Mouse (Mus musculus) spleen, adult 2 months (tissue): ENCODE measurements around the gene Pigyl. TPM values are rescaled to one million over a fixed set of nuclear protein-coding genes. Genes with fewer than 3 reads are reported as not detected.

Source experiments
- DNase-seq, 2 experiments: peaks; one replicate each; pipeline versions ENCODE4 v3.0.0 to v3.0.0-alpha.2; 2012 to 2021; ENCODE audit warnings: low spot score in 2 of 2, low read depth in 1 of 2
- H3K27ac ChIP-seq: fragments of 200-500 bp; 2 replicates; pipeline ENCODE4 v1.5.1; 2012; ENCODE audit warnings: low read length, inconsistent platforms; ENCODE audit not compliant: insufficient read depth
- H3K27me3 ChIP-seq: fragments of 200-500 bp; 2 replicates; pipeline ENCODE4 v1.6.1; 2012; ENCODE audit warnings: mild to moderate bottlenecking, moderate library complexity, low read length, inconsistent platforms; ENCODE audit not compliant: control insufficient read depth, insufficient read depth
- H3K36me3 ChIP-seq: fragments of 200-500 bp; 2 replicates; pipeline ENCODE4 v1.6.1; 2012; ENCODE audit warnings: mild to moderate bottlenecking, low read length, inconsistent platforms; ENCODE audit not compliant: control insufficient read depth, insufficient read depth
- H3K4me1 ChIP-seq: fragments of 200-500 bp; 2 replicates; pipeline ENCODE4 v1.6.1; 2011; ENCODE audit warnings: inconsistent platforms; ENCODE audit not compliant: control insufficient read depth, insufficient read depth, insufficient read length
- H3K4me3 ChIP-seq: fragments of 200-500 bp; 2 replicates; pipeline ENCODE4 v1.5.1; 2011; ENCODE audit warnings: mild to moderate bottlenecking, inconsistent platforms; ENCODE audit not compliant: insufficient read depth, insufficient read length; ENCODE audit errors: extremely low read depth
- CTCF ChIP-seq: fragments of 200-500 bp; IDR thresholded peaks from 2 replicates; pipeline ENCODE4 v1.5.1; 2011; ENCODE audit warnings: mild to moderate bottlenecking, inconsistent platforms; ENCODE audit not compliant: insufficient read depth, insufficient read length, insufficient replicate concordance; ENCODE audit errors: extremely low read depth
- POLR2A ChIP-seq: fragments of 200-500 bp; IDR thresholded peaks from 2 replicates; pipeline ENCODE4 v1.6.1; 2011; ENCODE audit warnings: low read depth, low read length, inconsistent platforms
- WGBS: fragments of 180-500 bp; shearing (Covaris S2); methylation state at CpG from one replicate; pipeline ENCODE4 v1.1.7; 2018; 5-methylcytosine and 5-hydroxymethylcytosine counted together
- polyA plus RNA-seq: library from polyadenylated mRNA; depleted of rRNA; stranded (reverse); fragments of >200 nt; gene quantifications from 2 replicates; pipeline ENCODE4 v1.2.3, GENCODE M21; 2012

The Pigyl gene
- polyA plus RNA-seq, 1 experiment, result 23.6 TPM

- peak overlapping the region; percentile 68 for H3K4me3 ChIP-seq
- no peaks in the 10 kb centered on the region for H3K27me3 ChIP-seq
- H3K4me1 ChIP-seq, result peaks cover 26% of the 10 kb centered on the region; the same call in 1 of the 2 replicates
- H3K36me3 ChIP-seq, result peaks cover 14% of the 10 kb centered on the region
- H3K27ac ChIP-seq, result peak overlapping the region; percentile 85
- peak in 1 of 2 experiments; percentile 79 for DNase-seq
- WGBS, result 2% methylated on average over 35 of the region's 35 CpGs
- TF ChIP-seq CTCF (no peak), POLR2A (peak; percentile 37; the same call in 1 of the 2 replicates)
These were observed 25.2 kb upstream of the Pigyl start for GRCm38 (mm10) chr9:22131226-22131981.

GRCm38 (mm10) chr9:22132220-22132619, 24.4 kb upstream of the Pigyl start:
- Histone ChIP-seq H3K36me3 (peaks cover 9% of the 10 kb centered on the region), H3K4me1 (peaks cover 26% of the 10 kb centered on the region; the same call in 1 of the 2 replicates), H3K27me3 (no peaks in the 10 kb centered on the region), H3K4me3 (peak overlapping the region; percentile 68; the same call in 1 of the 2 replicates), H3K27ac (peak overlapping the region; percentile 85)
- no peak for TF ChIP-seq POLR2A
- no peak for TF ChIP-seq CTCF
- WGBS, result 70% methylated on average over 11 of the region's 11 CpGs
- no peak for DNase-seq

DNA sequence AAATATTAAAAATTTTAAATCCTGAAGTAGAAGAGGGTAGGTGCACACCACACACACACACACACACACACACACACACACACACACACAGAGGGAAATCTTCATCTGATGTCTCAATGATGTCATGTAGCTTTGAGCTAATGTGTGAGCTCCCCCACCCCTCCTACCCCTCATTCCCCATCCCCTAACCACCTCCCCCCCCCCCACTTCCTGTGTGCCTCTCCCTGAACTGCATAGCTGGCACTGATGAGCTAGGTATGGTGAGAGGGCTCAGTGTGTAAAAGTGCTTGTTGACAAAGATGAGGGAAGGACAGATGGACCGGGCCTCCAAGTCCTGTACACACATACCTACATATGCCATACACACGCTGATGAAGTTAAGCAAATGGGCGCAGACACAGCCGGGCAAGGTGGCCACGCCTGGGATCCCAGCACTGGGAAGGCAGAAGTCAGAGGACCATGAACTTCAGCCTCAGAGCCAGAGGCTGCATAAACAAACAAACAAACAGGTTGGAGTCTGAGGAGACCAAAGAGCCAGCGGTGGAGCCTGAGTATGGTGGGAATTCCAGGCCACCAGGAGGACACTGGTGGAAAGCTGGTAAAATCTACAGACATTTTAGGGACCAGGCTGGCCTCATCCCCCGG, 22.3 kb upstream of the Pigyl start:
- 78% methylated on average over 7 of the region's 7 CpGs for WGBS
- H3K27ac ChIP-seq, result peak overlapping the region; percentile 77
- H3K27me3 ChIP-seq, result no peaks in the 10 kb centered on the region
- H3K4me3 ChIP-seq, result no peak overlapping the region
- DNase-seq, result no peak
- H3K36me3 ChIP-seq, result no peaks in the 10 kb centered on the region
- H3K4me1 ChIP-seq, result peaks cover 26% of the 10 kb centered on the region; the same call in 1 of the 2 replicates
- no peak for TF ChIP-seq POLR2A
- no peak for TF ChIP-seq CTCF

- H3K4me3 ChIP-seq, result no peak overlapping the region; the same call in 1 of the 2 replicates
- H3K27me3 ChIP-seq, result no peaks in the 10 kb centered on the region
- peak overlapping the region; percentile 77 for H3K27ac ChIP-seq
- 69% methylated on average over 9 of the region's 9 CpGs for WGBS
- peaks cover 23% of the 10 kb centered on the region; the same call in 1 of the 2 replicates for H3K4me1 ChIP-seq
- TF ChIP-seq CTCF (no peak), POLR2A (no peak)
- no peak for DNase-seq
- no peaks in the 10 kb centered on the region for H3K36me3 ChIP-seq
These were observed 21.5 kb upstream of the Pigyl start for GRCm38 (mm10) chr9:22134988-22135643.

DNA sequence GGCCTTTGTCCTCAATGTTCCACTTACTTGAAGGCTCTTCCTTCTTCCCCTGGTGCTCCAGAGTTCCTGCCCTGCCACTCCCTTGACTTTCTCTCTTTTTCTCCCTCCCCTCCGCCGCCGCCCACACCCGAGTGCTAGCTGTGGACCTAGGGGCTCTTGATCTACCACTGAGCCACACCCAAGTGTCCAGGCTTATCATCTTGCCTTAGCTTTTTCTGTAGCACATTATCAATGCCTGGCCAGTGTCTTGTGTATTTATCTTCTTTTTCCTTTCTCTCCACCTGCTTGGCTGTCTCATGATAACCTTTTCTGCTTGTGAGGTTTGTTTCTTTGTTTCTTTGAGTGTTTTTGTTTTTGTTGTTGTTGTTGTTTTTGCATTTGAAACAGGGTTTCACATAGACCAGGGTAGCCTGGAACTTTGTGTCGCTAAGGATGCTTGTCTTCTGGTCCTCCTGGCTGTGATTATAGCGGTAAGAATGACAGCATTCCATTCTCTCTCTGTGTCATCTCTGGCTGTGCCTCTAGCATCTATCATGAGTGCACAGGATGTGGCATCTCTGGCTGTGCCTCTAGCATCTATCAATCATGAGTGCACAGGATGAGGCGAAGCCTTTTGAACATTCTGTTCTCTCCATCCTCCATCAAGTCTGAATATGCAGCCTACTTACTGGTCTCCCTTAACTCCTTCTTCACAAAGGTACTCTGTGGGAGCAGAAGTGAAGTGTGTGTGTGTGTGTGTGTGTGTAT, 20.8 kb upstream of the Pigyl start, which contains the start of gene Acp5:
TSS of gene Acp5 (minus strand) at position 68 of the 747 bp plus-strand sequence.
- no peak for DNase-seq
- H3K27me3 ChIP-seq, result no peaks in the 10 kb centered on the region
- no peaks in the 10 kb centered on the region for H3K36me3 ChIP-seq
- H3K4me1 ChIP-seq, result peaks cover 16% of the 10 kb centered on the region; the same call in 1 of the 2 replicates
- WGBS, result 62% methylated on average over 7 of the region's 7 CpGs
- TF ChIP-seq POLR2A (no peak), CTCF (no peak)
- no peak within 1 kb of the TSS; the same call in 1 of the 2 replicates for H3K4me3 ChIP-seq
- peak within 1 kb of the TSS; percentile 77 for H3K27ac ChIP-seq

DNA sequence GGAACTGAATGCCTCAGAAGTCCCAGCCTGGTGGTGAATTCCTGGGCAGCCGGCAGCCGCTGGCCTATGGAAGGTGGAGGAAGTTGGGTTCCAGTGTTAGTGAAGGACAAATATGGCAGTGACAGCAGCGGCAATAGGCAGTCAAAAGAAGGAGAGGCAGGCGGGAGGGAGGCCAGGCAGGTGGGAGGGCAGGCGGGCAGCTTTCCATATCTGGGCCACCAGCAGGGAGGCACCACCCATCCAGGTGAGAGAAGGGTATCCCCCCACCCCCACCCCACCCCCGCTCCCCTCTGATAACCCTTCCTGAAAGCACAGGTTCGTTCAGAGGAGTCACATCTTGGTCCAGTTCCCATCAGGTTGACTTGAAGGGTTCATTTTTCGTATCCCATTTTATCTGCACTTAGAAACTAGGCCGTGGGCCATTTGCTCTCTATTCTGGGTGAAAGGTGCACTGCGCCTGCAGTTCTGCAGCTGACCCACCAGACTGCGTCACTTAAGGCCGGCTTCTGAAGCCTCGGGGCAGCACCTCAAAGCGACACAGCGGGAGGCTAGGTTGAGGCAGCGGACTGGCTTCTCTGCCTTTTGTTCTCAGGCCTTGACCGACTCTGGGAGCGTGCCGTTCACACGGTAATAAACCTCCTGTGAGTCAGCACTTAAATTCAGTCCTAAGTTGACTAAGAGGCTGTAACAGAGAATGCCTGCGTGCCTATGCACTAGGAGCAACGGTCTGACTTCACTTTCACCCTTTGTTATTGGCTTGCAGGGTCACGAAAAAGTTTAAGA, 19.7 kb upstream of the Pigyl start:
- H3K27ac ChIP-seq, result peak overlapping the region; percentile 77
- WGBS, result 77% methylated on average over 23 of the region's 23 CpGs
- no peak for DNase-seq
- peaks cover 16% of the 10 kb centered on the region; the same call in 1 of the 2 replicates for H3K4me1 ChIP-seq
- no peaks in the 10 kb centered on the region for H3K36me3 ChIP-seq
- TF ChIP-seq CTCF, result no peak
- no peak for TF ChIP-seq POLR2A
- no peaks in the 10 kb centered on the region for H3K27me3 ChIP-seq
- no peak overlapping the region for H3K4me3 ChIP-seq
